Comparison of ENCODE assay signal across 10 mouse cellular contexts in genomic region chr5:137682526-137682925, GRCm38 (mm10). TPM values are rescaled to one million over a fixed set of nuclear protein-coding genes. Genes with fewer than 3 reads are reported as not detected.
DNase-seq lines count a peak whose midpoint lies in the region; ATAC-seq and TF ChIP-seq lines count a peak whose summit lies in the region.
"Had no signal": no experiment of that assay in that cellular context is flagged by ENCODE, and none has a peak within 500 bp of the region (broad histone marks: within the 10 kb centered on the region; RNA-seq: fewer than 3 reads in every experiment).

No protein-coding gene starts in this region.

- TF ChIP-seq EP300 in liver, embryonic 14.5 days (IDR thresholded peaks at IDR 0.05; ENCODE audit: low read depth) = no peak

- H3K4me3 ChIP-seq in heart, embryonic 15.5 days = no peak overlapping the region
- peak overlapping the region; percentile 61; the same call in 1 of the 2 replicates for H3K4me3 ChIP-seq in G1E (ENCODE audit: low read depth, low read length)
- 0 out of 2 replicates have a peak overlapping the region, but pooled peaks have one; percentile 8 for H3K4me3 ChIP-seq in forebrain, embryonic 12.5 days (replicated peaks)
- peak overlapping the region; percentile 21 to 69; a peak in 3 of 4 replicates for H3K4me3 ChIP-seq in liver, embryonic 14.5 days (ENCODE audit: insufficient read depth in 1 of 2, low read depth in 2 of 2, low read length in 2 of 2)

- H3K4me1 ChIP-seq in heart, embryonic 15.5 days (replicated peaks) = peaks cover 16% of the 10 kb centered on the region
- H3K4me1 ChIP-seq in G1E (ENCODE audit: insufficient read depth, low read depth, low read length) = peaks cover 57% of the 10 kb centered on the region
- peaks cover 29% of the 10 kb centered on the region for H3K4me1 ChIP-seq in forebrain, embryonic 12.5 days
- peaks cover 29 to 34% of the 10 kb centered on the region in 2 experiments for H3K4me1 ChIP-seq in liver, embryonic 14.5 days (replicated peaks; ENCODE audit: control insufficient read depth in 2 of 2, insufficient read depth in 2 of 2, low read length in 1 of 2)

- DNase-seq in heart, postnatal 25 days (ENCODE audit: low spot score) = no peak
- DNase-seq in G1E (ENCODE audit: low spot score) = no peak
- DNase-seq in liver, embryonic 14.5 days (ENCODE audit: low read depth in 3 of 3, low spot score in 3 of 3) = no peak
- DNase-seq in testis, postnatal 10 days (ENCODE audit: low spot score) = no peak
- no peak for DNase-seq in kidney, postnatal 4 days
- DNase-seq in cerebellum, postnatal 25 days = no peak
- DNase-seq: cerebellum, adult 2 months; lung, postnatal 36 days had no signal

- no peak for TF ChIP-seq CTCF in G1E (IDR thresholded peaks at IDR 0.05; ENCODE audit: low read depth, low read length)
- TF ChIP-seq CTCF in liver, embryonic 14.5 days (IDR thresholded peaks at IDR 0.05; ENCODE audit: low read depth) = no peak

- no peaks in the 10 kb centered on the region for H3K9me3 ChIP-seq in heart, embryonic 15.5 days (replicated peaks)
- no peaks in the 10 kb centered on the region for H3K9me3 ChIP-seq in G1E (replicated peaks)
- H3K9me3 ChIP-seq in forebrain, embryonic 12.5 days = no peaks in the 10 kb centered on the region
- no peaks in the 10 kb centered on the region for H3K9me3 ChIP-seq in liver, embryonic 14.5 days (ENCODE audit: control insufficient read depth, low read length)

- no peak overlapping the region for H3K27ac ChIP-seq in heart, embryonic 15.5 days
- H3K27ac ChIP-seq in forebrain, embryonic 12.5 days = no peak overlapping the region
- H3K27ac ChIP-seq in liver, embryonic 14.5 days = no peak overlapping the region

- peak overlapping the region; percentile 88; the same call in 1 of the 2 replicates for H3K4me2 ChIP-seq in heart, embryonic 15.5 days
- peak overlapping the region; percentile 24; the same call in 1 of the 2 replicates for H3K4me2 ChIP-seq in forebrain, embryonic 12.5 days
- peak overlapping the region; percentile 70 for H3K4me2 ChIP-seq in liver, embryonic 14.5 days (ENCODE audit: low read depth)

- intact Hi-C loops in heart, postnatal 25 days (cut with DNase I) = no loop called here

- WGBS in heart, embryonic 15.5 days = 88% methylated on average over 6 of the region's 6 CpGs
- 77% methylated on average over 6 of the region's 6 CpGs for WGBS in forebrain, embryonic 12.5 days
- 84% methylated on average over 6 of the region's 6 CpGs for WGBS in liver, embryonic 14.5 days (ENCODE audit: insufficient replicate concordance)

- no peaks in the 10 kb centered on the region for H3K27me3 ChIP-seq in heart, embryonic 15.5 days
- no peaks in the 10 kb centered on the region for H3K27me3 ChIP-seq in G1E (ENCODE audit: insufficient read depth, low read length)
- peaks cover 16% of the 10 kb centered on the region; the same call in 1 of the 2 replicates for H3K27me3 ChIP-seq in forebrain, embryonic 12.5 days
- H3K27me3 ChIP-seq in liver, embryonic 14.5 days (ENCODE audit: control insufficient read depth, insufficient read depth, low read length) = no peaks in the 10 kb centered on the region

- no peak for ATAC-seq in heart, embryonic 15.5 days (replicated peaks; ENCODE audit: insufficient number of reproducible peaks, insufficient read depth, low FRiP score, low read depth)
- ATAC-seq in G1E (ENCODE audit: extremely low read depth, insufficient number of reproducible peaks, low FRiP score, poor library complexity, severe bottlenecking) = no peak
- no peak for ATAC-seq in forebrain, embryonic 12.5 days (ENCODE audit: low FRiP score)
- ATAC-seq in liver, embryonic 14.5 days (ENCODE audit: insufficient read depth) = no peak

- no peaks in the 10 kb centered on the region; the same call in 1 of the 2 replicates for H3K36me3 ChIP-seq in heart, embryonic 15.5 days
- peaks cover 47% of the 10 kb centered on the region for H3K36me3 ChIP-seq in G1E (replicated peaks)
- peaks cover 16% of the 10 kb centered on the region for H3K36me3 ChIP-seq in forebrain, embryonic 12.5 days (replicated peaks)
- peaks cover 21% of the 10 kb centered on the region for H3K36me3 ChIP-seq in liver, embryonic 14.5 days (replicated peaks; ENCODE audit: control insufficient read depth, insufficient read depth, low read depth)

- H3K9ac ChIP-seq in heart, embryonic 15.5 days = no peak overlapping the region
- no peak overlapping the region for H3K9ac ChIP-seq in forebrain, embryonic 12.5 days
- peak overlapping the region; percentile 73 for H3K9ac ChIP-seq in liver, embryonic 14.5 days (replicated peaks)

RNA-seq across cellular contexts. Expression of gene Agfg2, which starts 2.0 kb away (rescaled TPM):
- 19.3 and 21.7 TPM in 2 replicates for polyA plus RNA-seq in heart, embryonic 15.5 days (2015; fragmentation: Nextera tagmentation; extraction: Ambion mirVana)
- total RNA-seq in heart, postnatal 25 days (2021) = 10 to 100 TPM; 11.8 to 13.3 TPM
- total RNA-seq in G1E (2014; fragmentation: Nextera tagmentation) = 20.2 and 47.1 TPM in 2 replicates
- total RNA-seq in G1E (2017) = 25.0 and 26.1 TPM in 2 replicates
- 102 and 115 TPM in 2 replicates for polyA plus RNA-seq in G1E (2012)
- 28.2 and 31.1 TPM in 2 replicates for polyA plus RNA-seq in forebrain, embryonic 12.5 days (2016; fragmentation: Nextera tagmentation; extraction: Ambion mirVana)
- polyA plus RNA-seq in liver, embryonic 14.5 days (2012; rRNA removed) = 22.4 and 24.6 TPM in 2 replicates
- 20.5 and 24.7 TPM in 2 replicates for polyA plus RNA-seq in liver, embryonic 14.5 days (2014; fragmentation: Nextera tagmentation; extraction: Ambion mirVana)

RNA-seq across cellular contexts. Expression of gene Irs3, which starts 37.0 kb away (rescaled TPM):
- 0.13 and 0.21 TPM in 2 replicates for polyA plus RNA-seq in heart, embryonic 15.5 days (2015; fragmentation: Nextera tagmentation; extraction: Ambion mirVana)
- total RNA-seq in heart, postnatal 25 days (2021) = under 1 TPM; 0.29 to 0.48 TPM
- total RNA-seq in G1E (2014; fragmentation: Nextera tagmentation) (not detected in 2 replicates), G1E (2017) (0.11 and 0.12 TPM in 2 replicates)
- polyA plus RNA-seq in G1E (2012) = not detected in 2 replicates
- not detected in 2 replicates for polyA plus RNA-seq in forebrain, embryonic 12.5 days (2016; fragmentation: Nextera tagmentation; extraction: Ambion mirVana)
- polyA plus RNA-seq in liver, embryonic 14.5 days (2012; rRNA removed) = 0.02 TPM in 2 replicates
- not detected in 2 replicates for polyA plus RNA-seq in liver, embryonic 14.5 days (2014; fragmentation: Nextera tagmentation; extraction: Ambion mirVana)

RNA-seq across cellular contexts. Expression of gene Sap25, which starts 41.4 kb away (rescaled TPM):
- 4.0 and 6.0 TPM in 2 replicates for polyA plus RNA-seq in heart, embryonic 15.5 days (2015; fragmentation: Nextera tagmentation; extraction: Ambion mirVana)
- 1 to 10 TPM; 3.0 to 3.9 TPM for total RNA-seq in heart, postnatal 25 days (2021)
- total RNA-seq in G1E (2014; fragmentation: Nextera tagmentation) = 39.2 and 56.5 TPM in 2 replicates
- 7.9 and 10.5 TPM in 2 replicates for total RNA-seq in G1E (2017)
- 41.8 and 58.3 TPM in 2 replicates for polyA plus RNA-seq in G1E (2012)
- polyA plus RNA-seq in forebrain, embryonic 12.5 days (2016; fragmentation: Nextera tagmentation; extraction: Ambion mirVana) = 9.0 and 10.5 TPM in 2 replicates
- 12.7 and 13.7 TPM in 2 replicates for polyA plus RNA-seq in liver, embryonic 14.5 days (2012; rRNA removed)
- polyA plus RNA-seq in liver, embryonic 14.5 days (2014; fragmentation: Nextera tagmentation; extraction: Ambion mirVana) = 2.3 and 2.9 TPM in 2 replicates

RNA-seq across cellular contexts. Expression of gene Gm20605, which starts 53.6 kb away (rescaled TPM):
- 7.1 and 12.2 TPM in 2 replicates for polyA plus RNA-seq in heart, embryonic 15.5 days (2015; fragmentation: Nextera tagmentation; extraction: Ambion mirVana)
- 1 to 10 TPM; 3.2 to 4.5 TPM for total RNA-seq in heart, postnatal 25 days (2021)
- 27.2 and 44.5 TPM in 2 replicates for total RNA-seq in G1E (2014; fragmentation: Nextera tagmentation)
- total RNA-seq in G1E (2017) = 9.5 and 11.4 TPM in 2 replicates
- polyA plus RNA-seq in G1E (2012) = 11.0 and 14.5 TPM in 2 replicates
- 9.6 and 10.1 TPM in 2 replicates for polyA plus RNA-seq in forebrain, embryonic 12.5 days (2016; fragmentation: Nextera tagmentation; extraction: Ambion mirVana)
- polyA plus RNA-seq in liver, embryonic 14.5 days (2012; rRNA removed) = 5.5 and 6.0 TPM in 2 replicates
- 3.2 and 3.9 TPM in 2 replicates for polyA plus RNA-seq in liver, embryonic 14.5 days (2014; fragmentation: Nextera tagmentation; extraction: Ambion mirVana)

RNA-seq across cellular contexts. Expression of gene Lrch4, which starts 53.6 kb away (rescaled TPM):
- 20.7 and 26.7 TPM in 2 replicates for polyA plus RNA-seq in heart, embryonic 15.5 days (2015; fragmentation: Nextera tagmentation; extraction: Ambion mirVana)
- 10 to 100 TPM; 17.6 to 18.2 TPM for total RNA-seq in heart, postnatal 25 days (2021)
- total RNA-seq in G1E (2014; fragmentation: Nextera tagmentation) (92.8 and 98.9 TPM in 2 replicates), G1E (2017) (20.6 and 23.3 TPM in 2 replicates)
- polyA plus RNA-seq in G1E (2012) = 192 and 269 TPM in 2 replicates
- polyA plus RNA-seq in forebrain, embryonic 12.5 days (2016; fragmentation: Nextera tagmentation; extraction: Ambion mirVana) = 29.8 and 35.1 TPM in 2 replicates
- polyA plus RNA-seq in liver, embryonic 14.5 days (2012; rRNA removed) = 13.9 and 16.1 TPM in 2 replicates
- 21.7 and 23.6 TPM in 2 replicates for polyA plus RNA-seq in liver, embryonic 14.5 days (2014; fragmentation: Nextera tagmentation; extraction: Ambion mirVana)

Comparison
In these comparisons a context has a peak if more than half of its experiments do, and no peak if none do; other contexts are left out.
1. H3K4me2 ChIP-seq: peak in every context shown above with its lines; median percentile 88 in heart, embryonic 15.5 days; 70 in liver, embryonic 14.5 days; 24 in forebrain, embryonic 12.5 days.